Mouse (Mus musculus) left cerebral cortex, postnatal 36 days (tissue): ENCODE measurements around the gene Klf12. TPM values are rescaled to one million over a fixed set of nuclear protein-coding genes. Genes with fewer than 3 reads are reported as not detected.

Source experiments
- DNase-seq, 2 experiments: peaks; one replicate each; pipeline ENCODE4 v3.0.0; 2021 to 2022; ENCODE audit warnings: low spot score in 2 of 2, mixed read lengths in 1 of 2
- intact Hi-C: fragments of 180-260 bp; cut with DNase I; formaldehyde crosslinking; loops from one replicate; pipeline ENCODE4 v1.15.1; 2025
- total RNA-seq, 2 experiments: library from RNA; stranded (reverse); gene quantifications; 2 replicates each; pipeline ENCODE4 v1.2.3; 2021

Gene Klf12
- total RNA-seq, 2 experiments from 2014 or later, result 44.7 to 54.4 TPM

DNA sequence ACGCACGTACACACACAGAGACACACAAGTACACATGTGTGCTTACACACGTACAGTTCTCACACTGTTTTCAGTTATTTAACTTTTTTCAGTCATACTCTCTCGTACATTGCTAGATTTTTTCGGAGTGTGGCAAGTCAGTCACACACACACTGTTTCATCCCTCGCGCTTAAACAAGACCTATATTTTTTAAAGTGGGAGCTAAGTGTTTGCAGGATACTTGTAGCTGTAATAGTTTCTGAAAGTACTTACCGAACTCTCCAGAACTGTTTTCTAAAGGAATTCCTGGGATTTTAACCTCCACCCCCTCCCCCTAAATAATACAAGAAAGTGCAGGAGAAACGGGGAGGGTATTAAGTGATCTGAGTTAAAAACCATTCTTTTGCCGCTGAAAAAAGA, 434.1 kb downstream of the Klf12 start:
- intact Hi-C loops, result no loop called here
- DNase-seq, result no peak

DNA sequence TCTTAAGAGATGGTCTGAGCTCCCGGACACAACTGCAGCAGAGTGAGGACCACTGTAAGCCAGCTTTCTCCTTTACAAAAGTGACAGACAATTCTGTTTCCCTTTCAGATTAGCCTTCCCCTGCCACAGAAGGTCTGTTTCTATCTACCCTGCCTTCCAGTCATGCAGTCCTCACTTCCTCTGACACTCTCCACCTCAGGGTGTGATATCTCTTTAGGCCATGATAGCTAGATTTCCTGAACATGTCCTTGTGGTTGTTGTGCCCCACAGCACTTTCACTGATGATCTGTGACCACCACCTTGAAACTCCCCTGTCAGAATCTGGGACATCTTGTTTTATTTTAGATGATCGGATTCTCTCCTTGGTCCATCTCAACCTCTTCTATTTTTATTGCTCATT, 437.0 kb downstream of the Klf12 start:
- intact Hi-C loops, result no loop called here
- no peak for DNase-seq

DNA sequence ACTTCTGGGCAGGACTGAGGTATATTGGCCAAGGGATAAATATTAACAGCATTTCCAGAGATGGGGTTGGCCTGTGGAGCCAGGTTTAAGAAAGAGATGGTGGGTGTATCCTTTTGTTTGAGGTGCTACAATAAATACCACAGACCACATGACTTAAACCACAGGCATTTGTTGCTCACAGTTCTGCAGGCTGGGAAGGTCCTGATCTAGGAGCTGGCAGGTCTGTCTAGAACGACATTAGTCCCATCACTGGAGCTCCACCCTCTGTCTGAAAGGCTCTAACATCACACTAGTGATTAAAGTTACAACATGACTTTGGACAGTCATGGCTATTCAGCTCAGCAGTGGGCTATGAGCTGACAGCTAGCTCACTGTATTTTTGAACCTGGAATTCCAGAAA, 457.8 kb downstream of the Klf12 start:
- intact Hi-C loops, result no loop called here
- DNase-seq, result no peak
